Mouse (Mus musculus) neural tube, embryonic 11.5 days (tissue): Measurements from ENCODE around the gene Mgea5. TPM values are rescaled to one million over a fixed set of nuclear protein-coding genes. Genes with fewer than 3 reads are reported as not detected.

Experiments
- ATAC-seq: fragments of 200-750 bp; cut with Nextera tagmentation; 2 replicates; pipeline ENCODE4 v1.8.0; 2017; ENCODE audit warnings: moderate number of reproducible peaks, mild to moderate bottlenecking, moderate TSS enrichment, moderate library complexity; ENCODE audit not compliant: insufficient read depth, low FRiP score, low TSS enrichment
- DNase-seq: peaks from one replicate; pipeline ENCODE4 v3.0.0-alpha.2; 2015; ENCODE audit warnings: low spot score
- H3K27ac ChIP-seq: fragments of 300-500 bp; sonication (generic); 2 replicates; pipeline ENCODE4 v1.5.1; 2014; ENCODE audit warnings: low read depth, mild to moderate bottlenecking, low read length
- H3K27me3 ChIP-seq: fragments of 300-500 bp; sonication (generic); 2 replicates; pipeline ENCODE4 v1.6.1; 2014; ENCODE audit warnings: mild to moderate bottlenecking, low read length, mixed read lengths; ENCODE audit not compliant: control insufficient read depth, insufficient read depth
- H3K36me3 ChIP-seq: fragments of 300-500 bp; sonication (generic); 2 replicates; pipeline ENCODE4 v1.6.1; 2014; ENCODE audit warnings: mild to moderate bottlenecking, low read length, moderate library complexity, mixed read lengths; ENCODE audit not compliant: control insufficient read depth, insufficient read depth
- H3K4me1 ChIP-seq: fragments of 300-500 bp; sonication (generic); 2 replicates; pipeline ENCODE4 v1.6.1; 2014; ENCODE audit warnings: low read length, mixed read lengths; ENCODE audit not compliant: control insufficient read depth, insufficient read depth
- H3K4me2 ChIP-seq: fragments of 300-500 bp; sonication (generic); 2 replicates; pipeline ENCODE4 v1.6.1; 2014; ENCODE audit warnings: low read depth, mild to moderate bottlenecking, moderate library complexity
- H3K4me3 ChIP-seq: fragments of 300-500 bp; sonication (generic); 2 replicates; pipeline ENCODE4 v1.5.1; 2014; ENCODE audit warnings: low read depth, low read length
- H3K9ac ChIP-seq: fragments of 300-500 bp; sonication (generic); 2 replicates; pipeline ENCODE4 v1.6.1; 2014; ENCODE audit warnings: mild to moderate bottlenecking, low read length
- H3K9me3 ChIP-seq: fragments of 300-500 bp; sonication (generic); 2 replicates; pipeline ENCODE4 v1.6.1; 2016; ENCODE audit warnings: low read length; ENCODE audit not compliant: control insufficient read depth
- WGBS: fragments of 180-500 bp; shearing (Covaris S2); extraction: QIAGEN DNeasy Blood & Tissue Kit; methylation state at CpG from one replicate; pipeline ENCODE4 v1.1.7; 2014; 5-methylcytosine and 5-hydroxymethylcytosine counted together
- polyA plus RNA-seq: library from polyadenylated mRNA; unstranded; fragments of >200 nt; fragmentation: Nextera tagmentation; extraction: Ambion mirVana; gene quantifications from 2 replicates; pipeline ENCODE4 v1.2.1, GENCODE M21; 2014

Gene Mgea5
- polyA plus RNA-seq, 1 experiment from 2014 or later, result 65.8 TPM

DNA sequence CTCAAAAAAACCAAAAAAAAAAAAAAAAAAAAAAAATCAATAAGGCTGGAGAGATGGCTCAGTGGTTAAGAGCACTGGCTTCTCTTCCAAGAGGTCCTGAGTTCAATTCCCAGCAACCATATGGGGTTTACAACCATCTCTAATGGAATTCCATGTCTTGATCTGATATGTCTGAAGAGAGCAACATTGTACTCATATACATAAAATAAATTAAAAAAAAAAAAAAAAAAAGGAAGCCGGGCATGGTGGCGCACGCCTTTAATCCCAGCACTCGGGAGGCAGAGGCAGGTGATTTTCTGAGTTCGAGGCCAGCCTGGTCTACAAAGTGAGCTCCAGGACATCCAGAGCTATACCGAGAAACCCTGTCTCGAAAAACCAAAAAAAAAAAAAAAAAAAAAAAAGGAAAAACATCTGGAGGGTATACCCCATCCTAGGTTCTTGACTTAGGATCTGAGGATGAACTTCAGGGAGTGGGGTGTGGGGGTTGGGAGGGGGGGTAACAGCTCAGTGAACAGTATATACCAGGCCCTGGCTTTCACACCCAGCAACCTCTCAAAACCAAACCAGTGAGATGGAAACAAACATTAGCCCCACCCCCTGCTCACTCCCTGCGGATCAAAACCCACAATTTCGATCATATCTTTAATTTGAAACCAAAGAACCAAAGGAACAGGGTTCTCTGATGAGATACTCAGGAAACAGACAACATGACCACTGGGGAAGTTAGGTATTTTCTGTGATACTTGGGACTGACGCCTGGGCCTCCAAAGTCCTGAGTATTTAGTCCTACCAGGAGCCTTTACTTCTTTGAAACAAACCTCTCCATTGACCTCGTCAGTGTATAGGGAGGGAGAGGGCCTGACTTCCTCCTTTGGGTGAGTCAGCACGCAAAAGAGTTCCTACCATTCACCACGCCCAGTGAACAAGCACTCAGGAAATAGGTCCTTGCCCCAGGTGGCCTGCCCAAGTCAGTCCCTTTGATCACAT lies 6.5 kb upstream of the Mgea5 start:
- no peaks in the 10 kb centered on the region for H3K9me3 ChIP-seq
- H3K9ac ChIP-seq, result no peak overlapping the region
- no peak for ATAC-seq
- H3K4me3 ChIP-seq, result no peak overlapping the region
- H3K4me2 ChIP-seq, result no peak overlapping the region
- no peak for DNase-seq
- no peaks in the 10 kb centered on the region for H3K36me3 ChIP-seq
- WGBS, result 77% methylated on average over 12 of the region's 13 CpGs
- no peaks in the 10 kb centered on the region for H3K27me3 ChIP-seq
- no peak overlapping the region for H3K27ac ChIP-seq
- H3K4me1 ChIP-seq, result no peaks in the 10 kb centered on the region

DNA sequence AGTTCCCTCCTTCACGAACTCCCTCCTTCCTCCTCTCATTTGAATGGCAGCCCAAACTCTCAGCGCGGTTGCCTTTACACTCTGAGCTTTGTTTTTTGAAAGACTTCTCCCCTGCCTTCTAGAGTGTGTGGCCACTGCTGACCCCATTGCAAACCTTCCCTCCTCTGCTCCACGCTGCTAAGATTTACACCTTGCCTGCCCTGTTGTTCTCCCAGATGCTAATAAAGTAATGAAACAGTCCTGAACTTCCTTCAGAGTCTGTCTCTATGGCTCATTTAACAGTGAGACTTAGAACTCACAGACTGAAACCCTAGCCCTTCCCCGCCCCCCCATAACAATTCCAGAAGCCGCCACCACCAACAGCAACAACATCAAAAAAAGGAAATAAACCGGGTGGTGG lies 5.7 kb upstream of the Mgea5 start:
- DNase-seq, result no peak
- no peaks in the 10 kb centered on the region for H3K4me1 ChIP-seq
- no peak overlapping the region for H3K4me3 ChIP-seq
- H3K9ac ChIP-seq, result no peak overlapping the region
- no peak overlapping the region for H3K4me2 ChIP-seq
- no peak overlapping the region for H3K27ac ChIP-seq
- ATAC-seq, result no peak
- H3K36me3 ChIP-seq, result no peaks in the 10 kb centered on the region
- no peaks in the 10 kb centered on the region for H3K27me3 ChIP-seq
- no peaks in the 10 kb centered on the region for H3K9me3 ChIP-seq
- WGBS, result 46% methylated on average over 7 of the region's 7 CpGs

DNA sequence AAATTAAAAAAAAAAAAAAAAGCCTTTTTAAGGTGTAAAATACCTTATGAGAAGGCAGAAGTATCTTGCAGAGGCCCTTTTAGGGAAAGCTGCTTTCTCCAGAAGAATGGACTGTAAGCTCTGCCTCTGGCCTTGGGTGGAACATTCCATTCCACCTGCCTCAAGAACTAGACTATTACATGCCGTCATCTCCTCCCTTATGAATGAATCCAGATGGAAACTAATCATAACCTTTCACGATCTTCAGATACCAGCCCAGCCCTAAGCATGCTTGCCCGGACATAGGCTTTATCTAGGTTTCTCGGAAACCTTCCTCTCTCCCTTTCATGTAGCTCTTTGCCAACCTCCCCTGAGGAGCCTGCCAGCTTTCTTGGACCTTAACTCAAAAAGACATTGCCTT lies 4.7 kb upstream of the Mgea5 start:
- H3K9ac ChIP-seq, result no peak overlapping the region
- no peaks in the 10 kb centered on the region for H3K9me3 ChIP-seq
- H3K4me1 ChIP-seq, result no peaks in the 10 kb centered on the region; the same call in 1 of the 2 replicates
- no peaks in the 10 kb centered on the region for H3K36me3 ChIP-seq
- H3K4me3 ChIP-seq, result no peak overlapping the region
- H3K4me2 ChIP-seq, result no peak overlapping the region
- ATAC-seq, result no peak
- no peak overlapping the region for H3K27ac ChIP-seq
- no peaks in the 10 kb centered on the region for H3K27me3 ChIP-seq
- WGBS, result 91% methylated on average over 4 of the region's 4 CpGs
- DNase-seq, result no peak

DNA sequence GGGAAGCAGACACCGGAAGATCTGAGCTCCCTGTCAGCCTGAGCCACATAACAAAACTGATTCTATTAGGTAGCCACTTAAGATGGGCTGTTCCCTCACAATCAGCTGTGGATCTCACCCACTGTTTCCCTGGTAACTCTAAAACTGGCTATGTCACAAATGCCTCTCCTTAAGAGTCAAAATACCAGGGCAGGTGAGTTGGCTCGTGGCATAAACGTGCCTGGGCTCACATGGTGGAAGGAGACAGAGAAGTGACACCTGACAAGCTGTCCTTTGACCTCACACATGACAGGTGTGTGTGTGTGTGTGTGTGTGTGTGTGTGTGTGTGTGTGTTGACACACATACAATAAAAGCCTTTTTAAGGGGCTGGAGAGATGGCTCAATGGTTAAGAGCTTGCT lies 3.8 kb upstream of the Mgea5 start:
- Histone ChIP-seq H3K4me3 (no peak overlapping the region), H3K27me3 (no peaks in the 10 kb centered on the region), H3K36me3 (no peaks in the 10 kb centered on the region), H3K4me2 (no peak overlapping the region), H3K9ac (no peak overlapping the region), H3K9me3 (no peaks in the 10 kb centered on the region), H3K27ac (no peak overlapping the region), H3K4me1 (no peaks in the 10 kb centered on the region; the same call in 1 of the 2 replicates)
- WGBS, result 67% methylated on average over 3 of the region's 3 CpGs
- ATAC-seq, result no peak
- DNase-seq, result no peak

DNA sequence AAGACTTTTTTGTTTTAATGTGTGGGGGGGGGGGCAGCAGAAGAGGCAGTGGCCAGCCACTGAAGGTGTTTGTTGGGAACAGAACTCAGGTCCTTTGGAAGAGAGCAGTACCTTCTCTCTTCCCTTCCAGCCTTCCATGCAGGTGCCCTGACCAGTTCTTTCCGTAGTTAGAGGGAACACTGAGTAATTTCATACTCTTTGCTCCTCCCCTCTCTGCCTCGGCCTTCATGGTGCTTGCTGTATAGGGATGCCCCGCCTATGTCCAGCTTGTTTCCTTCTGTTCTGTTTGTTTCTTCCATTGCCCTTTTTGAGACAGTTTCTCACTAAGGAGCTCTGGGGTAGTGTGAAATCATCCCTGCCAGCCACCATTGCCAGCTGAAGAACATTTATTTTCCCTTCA lies 1.8 kb upstream of the Mgea5 start:
- Histone ChIP-seq H3K27ac (no peak overlapping the region), H3K27me3 (no peaks in the 10 kb centered on the region), H3K4me1 (peaks cover 6% of the 10 kb centered on the region), H3K9me3 (no peaks in the 10 kb centered on the region), H3K4me3 (no peak overlapping the region), H3K9ac (no peak overlapping the region), H3K36me3 (0 out of 2 replicates have a peak, but pooled peaks cover 1% of the 10 kb centered on the region), H3K4me2 (no peak overlapping the region)
- no peak for DNase-seq
- ATAC-seq, result no peak
- 54% methylated on average over 3 of the region's 3 CpGs for WGBS

- DNase-seq (no peak), ATAC-seq (no peak)
- Histone ChIP-seq H3K4me2 (peak overlapping the region; percentile 57), H3K27me3 (no peaks in the 10 kb centered on the region), H3K36me3 (0 out of 2 replicates have a peak, but pooled peaks cover 3% of the 10 kb centered on the region), H3K27ac (no peak overlapping the region), H3K4me3 (peak overlapping the region; percentile 100), H3K9me3 (no peaks in the 10 kb centered on the region), H3K4me1 (peaks cover 9% of the 10 kb centered on the region), H3K9ac (peak overlapping the region; percentile 42)
- WGBS, result 32% methylated on average over 17 of the region's 17 CpGs
Measured at GRCm38 (mm10) chr19:45783933-45784576, 418 bp upstream of the Mgea5 start.

- Histone ChIP-seq H3K9ac (peak overlapping the region; percentile 98), H3K4me3 (peak overlapping the region; percentile 100), H3K36me3 (0 out of 2 replicates have a peak, but pooled peaks cover 7% of the 10 kb centered on the region), H3K4me2 (peak overlapping the region; percentile 73), H3K9me3 (no peaks in the 10 kb centered on the region), H3K27ac (peak overlapping the region; percentile 99), H3K27me3 (no peaks in the 10 kb centered on the region), H3K4me1 (peaks cover 9% of the 10 kb centered on the region)
- DNase-seq (peak; percentile 71), ATAC-seq (peak; percentile 42)
- WGBS, result under 1% methylated on average over 34 of the region's 36 CpGs
Measured at GRCm38 (mm10) chr19:45782315-45783001, 1.2 kb downstream of the Mgea5 start.

- WGBS, result 70% methylated on average over 8 of the region's 8 CpGs
- peaks cover 9% of the 10 kb centered on the region for H3K4me1 ChIP-seq
- H3K27ac ChIP-seq, result no peak overlapping the region
- H3K4me3 ChIP-seq, result peak overlapping the region; percentile 100
- no peaks in the 10 kb centered on the region for H3K9me3 ChIP-seq
- H3K4me2 ChIP-seq, result peak overlapping the region; percentile 73
- DNase-seq (no peak), ATAC-seq (no peak)
- H3K9ac ChIP-seq, result no peak overlapping the region
- no peaks in the 10 kb centered on the region for H3K27me3 ChIP-seq
- H3K36me3 ChIP-seq, result 0 out of 2 replicates have a peak, but pooled peaks cover 9% of the 10 kb centered on the region
Measured at GRCm38 (mm10) chr19:45781676-45782075, 2.0 kb downstream of the Mgea5 start.
